Mouse (Mus musculus): ENCODE data around the gene 9530053A07Rik. TPM values are rescaled to one million over a fixed set of nuclear protein-coding genes. Genes with fewer than 3 reads are reported as not detected.

Gene 9530053A07Rik
- polyA plus RNA-seq, 1 experiment: 1.0 TPM

DNA sequence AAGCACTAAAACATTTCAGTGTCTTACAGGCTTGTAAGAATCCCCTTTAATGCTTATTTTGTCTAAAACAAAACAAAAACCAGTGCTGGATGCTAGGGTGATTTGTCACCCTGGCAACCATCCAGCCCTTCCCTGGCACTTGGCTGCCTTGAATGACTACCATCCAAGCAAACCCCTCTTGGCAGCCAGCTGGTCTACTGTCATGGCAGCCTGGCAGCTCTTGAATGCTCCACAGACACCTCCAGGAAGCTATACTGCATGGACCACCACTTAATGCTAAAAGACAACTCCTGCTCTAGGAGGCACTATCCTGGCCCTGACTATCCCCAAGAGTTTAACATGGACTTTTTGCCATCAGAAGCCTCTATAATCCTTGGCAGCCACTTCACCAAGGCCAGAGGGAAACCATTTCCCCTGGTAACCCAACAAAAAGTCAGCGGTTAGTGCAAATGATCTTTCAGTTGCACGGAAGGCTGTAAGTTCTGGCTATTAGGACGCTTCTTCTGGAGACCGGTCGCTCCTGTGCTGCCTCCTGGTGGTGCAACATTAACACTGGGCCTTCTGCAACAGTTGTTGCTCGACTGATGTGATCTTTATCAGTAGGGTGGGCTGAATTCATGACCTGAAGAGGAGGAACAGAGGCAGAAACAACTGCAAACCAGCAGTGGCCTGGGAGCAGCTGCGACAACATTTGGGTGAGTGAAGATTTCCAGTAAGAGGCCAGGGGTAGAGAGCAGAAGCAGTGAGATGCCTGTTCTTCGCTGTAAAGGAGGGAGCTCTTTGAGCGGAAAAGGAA, 39.3 kb downstream of the 9530053A07Rik start:
- Histone ChIP-seq H3K4me1 (replicated peaks; ENCODE audit: control insufficient read depth, insufficient read depth, low read length) (peaks cover 8% of the 10 kb centered on the region), H3K27me3 (ENCODE audit: control insufficient read depth, insufficient read depth, low read length) (no peaks in the 10 kb centered on the region), H3K36me3 (ENCODE audit: control insufficient read depth, insufficient read depth, low read length) (no peaks in the 10 kb centered on the region), H3K27ac (ENCODE audit: control insufficient read depth, insufficient read depth, low read length) (peak overlapping the region; percentile 82), H3K4me3 (ENCODE audit: control insufficient read depth, insufficient read depth, low read length) (peak overlapping the region; percentile 39)
- 3% methylated on average over 9 of the region's 9 CpGs for WGBS
- TF ChIP-seq CTCF (IDR thresholded peaks at IDR 0.05; ENCODE audit: borderline replicate concordance, control insufficient read depth, extremely low read depth, insufficient read depth, low read length, poor library complexity) (peak; percentile 74; the same call in 1 of the 2 replicates), POLR2A (IDR thresholded peaks at IDR 0.05; ENCODE audit: control insufficient read depth, extremely low read depth, insufficient read depth, low read length, poor library complexity) (no peak)
- DNase-seq: peak; percentile 66

DNA sequence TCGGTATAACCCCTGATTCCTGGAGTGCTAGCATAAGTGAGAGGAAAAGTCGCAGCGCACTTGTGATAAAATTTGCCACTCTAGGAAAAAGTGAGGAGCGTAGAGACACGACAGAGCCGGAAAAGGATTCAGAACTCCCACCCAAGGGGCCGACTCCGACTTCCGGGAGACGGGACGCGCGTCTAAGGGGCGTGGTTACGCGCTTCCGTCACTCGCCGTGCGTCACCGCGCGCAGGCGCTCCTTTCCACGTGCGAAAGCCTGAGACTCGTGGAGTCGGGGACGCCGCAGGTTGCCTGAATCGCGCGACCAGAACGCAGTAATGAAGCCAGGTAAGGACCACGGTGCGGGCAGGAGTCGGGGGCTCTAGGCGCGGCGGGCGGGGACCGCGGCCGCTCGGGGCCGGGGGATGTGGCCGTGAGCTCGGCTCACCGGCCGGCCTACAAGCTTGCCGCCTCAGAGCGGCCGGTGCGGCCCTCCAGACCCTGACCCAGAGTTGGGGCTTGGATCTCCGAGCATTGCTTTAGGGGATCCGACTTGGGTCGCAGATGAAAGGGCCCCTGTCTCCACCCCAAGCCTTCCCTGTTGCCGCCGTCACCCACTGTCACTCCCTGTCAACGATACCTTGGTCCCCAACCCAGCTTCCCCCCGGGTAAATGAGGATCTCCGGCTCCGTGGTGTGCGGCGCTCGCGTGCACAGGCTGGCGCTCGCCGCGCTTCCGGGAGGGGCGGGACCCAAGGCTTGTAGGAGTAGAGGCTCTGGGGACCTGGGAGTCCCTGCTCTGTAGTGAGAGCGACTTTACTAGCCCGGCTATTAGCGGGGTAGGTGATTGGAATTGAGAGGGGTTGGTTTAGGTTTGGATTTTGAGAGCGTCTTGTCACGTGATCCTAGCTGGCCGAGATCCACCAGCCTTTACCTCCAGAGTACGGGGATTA, 40.5 kb downstream of the 9530053A07Rik start, which contains the start of gene Fbl:
Fbl (plus strand) TSS at position 222 of the 934 bp plus-strand sequence.
- peak; percentile 91 for DNase-seq
- 0 out of 2 replicates have a peak, but pooled peaks have one; percentile 33 for TF ChIP-seq CTCF (IDR thresholded peaks at IDR 0.05; ENCODE audit: borderline replicate concordance, control insufficient read depth, extremely low read depth, insufficient read depth, low read length, poor library complexity)
- peak; percentile 52; the same call in 1 of the 2 replicates for TF ChIP-seq POLR2A (IDR thresholded peaks at IDR 0.05; ENCODE audit: control insufficient read depth, extremely low read depth, insufficient read depth, low read length, poor library complexity)

DNA sequence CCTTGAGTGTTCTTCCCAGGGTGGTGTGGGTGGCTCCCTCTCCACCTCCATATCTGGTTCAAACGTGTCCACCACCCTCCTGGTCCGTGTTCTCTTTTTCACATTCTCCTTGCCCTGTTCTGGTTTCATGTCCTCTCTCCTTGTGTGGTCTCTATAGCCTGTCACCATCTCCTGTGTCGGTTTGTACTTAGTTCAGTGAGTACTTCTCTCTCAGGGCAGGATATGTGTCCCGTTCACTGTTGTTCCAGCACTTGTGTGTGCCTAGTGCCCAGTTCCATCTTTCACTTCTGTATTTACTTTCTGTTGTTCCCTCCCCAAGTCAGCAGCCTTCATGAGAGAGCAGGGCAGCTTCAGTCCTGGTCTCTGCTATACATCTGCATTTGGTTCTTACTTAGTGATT, 46.1 kb downstream of the 9530053A07Rik start:
- 88% methylated on average over 4 of the region's 4 CpGs for WGBS
- Histone ChIP-seq H3K4me1 (replicated peaks; ENCODE audit: control insufficient read depth, insufficient read depth, low read length) (peaks cover 9% of the 10 kb centered on the region), H3K27me3 (ENCODE audit: control insufficient read depth, insufficient read depth, low read length) (no peaks in the 10 kb centered on the region), H3K4me3 (ENCODE audit: control insufficient read depth, insufficient read depth, low read length) (no peak overlapping the region), H3K27ac (ENCODE audit: control insufficient read depth, insufficient read depth, low read length) (no peak overlapping the region), H3K36me3 (ENCODE audit: control insufficient read depth, insufficient read depth, low read length) (peaks cover 16% of the 10 kb centered on the region; the same call in 1 of the 2 replicates)
- DNase-seq: no peak
- TF ChIP-seq CTCF (IDR thresholded peaks at IDR 0.05; ENCODE audit: borderline replicate concordance, control insufficient read depth, extremely low read depth, insufficient read depth, low read length, poor library complexity) (no peak), POLR2A (IDR thresholded peaks at IDR 0.05; ENCODE audit: control insufficient read depth, extremely low read depth, insufficient read depth, low read length, poor library complexity) (no peak)

More for the DNA sequence above, 40.5 kb downstream of the 9530053A07Rik start, which contains the start of gene Fbl:
- H3K27ac ChIP-seq (ENCODE audit: control insufficient read depth, insufficient read depth, low read length): peak within 1 kb of the TSS; percentile 82
- peaks cover 8% of the 10 kb centered on the region for H3K4me1 ChIP-seq (replicated peaks; ENCODE audit: control insufficient read depth, insufficient read depth, low read length)
- H3K4me3 ChIP-seq (ENCODE audit: control insufficient read depth, insufficient read depth, low read length): peak within 1 kb of the TSS; percentile 53
- H3K27me3 ChIP-seq (ENCODE audit: control insufficient read depth, insufficient read depth, low read length): no peaks in the 10 kb centered on the region
- H3K36me3 ChIP-seq (ENCODE audit: control insufficient read depth, insufficient read depth, low read length): no peaks in the 10 kb centered on the region
- WGBS: under 1% methylated on average over 80 of the region's 80 CpGs

DNA sequence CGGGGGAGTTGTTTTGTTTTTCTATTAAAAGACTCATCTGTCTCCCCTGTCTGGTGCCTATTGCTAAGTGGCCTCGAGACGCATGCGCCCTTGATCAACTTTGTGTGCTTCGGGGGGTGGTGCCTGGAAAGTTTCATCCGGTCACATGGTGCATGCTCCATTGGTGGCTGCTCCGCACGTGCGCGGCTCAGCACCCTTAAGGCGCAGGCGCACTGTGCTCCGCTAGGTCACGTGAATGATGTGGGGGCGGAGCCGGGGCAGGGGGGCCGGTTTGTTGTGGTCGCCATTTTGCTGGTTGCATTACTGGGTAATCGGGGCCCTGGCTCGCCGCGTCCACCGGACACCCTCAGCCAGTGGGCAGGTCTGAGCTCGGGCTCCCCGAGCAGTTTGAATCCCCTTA, 50.0 kb downstream of the 9530053A07Rik start, which contains the start of gene Dyrk1b:
Dyrk1b (plus strand) TSS at position 242 of the 400 bp plus-strand sequence.
- WGBS: 1% methylated on average over 25 of the region's 25 CpGs
- peaks cover 10% of the 10 kb centered on the region for H3K4me1 ChIP-seq (replicated peaks; ENCODE audit: control insufficient read depth, insufficient read depth, low read length)
- peak; percentile 99 for DNase-seq
- peaks cover 41% of the 10 kb centered on the region for H3K36me3 ChIP-seq (ENCODE audit: control insufficient read depth, insufficient read depth, low read length)
- TF ChIP-seq POLR2A (IDR thresholded peaks at IDR 0.05; ENCODE audit: control insufficient read depth, extremely low read depth, insufficient read depth, low read length, poor library complexity): 0 out of 2 replicates have a peak, but pooled peaks have one; percentile 38
- TF ChIP-seq CTCF (IDR thresholded peaks at IDR 0.05; ENCODE audit: borderline replicate concordance, control insufficient read depth, extremely low read depth, insufficient read depth, low read length, poor library complexity): no peak
- H3K4me3 ChIP-seq (ENCODE audit: control insufficient read depth, insufficient read depth, low read length): peak within 1 kb of the TSS; percentile 90
- no peaks in the 10 kb centered on the region for H3K27me3 ChIP-seq (ENCODE audit: control insufficient read depth, insufficient read depth, low read length)
- H3K27ac ChIP-seq (ENCODE audit: control insufficient read depth, insufficient read depth, low read length): peak within 1 kb of the TSS; percentile 27

DNA sequence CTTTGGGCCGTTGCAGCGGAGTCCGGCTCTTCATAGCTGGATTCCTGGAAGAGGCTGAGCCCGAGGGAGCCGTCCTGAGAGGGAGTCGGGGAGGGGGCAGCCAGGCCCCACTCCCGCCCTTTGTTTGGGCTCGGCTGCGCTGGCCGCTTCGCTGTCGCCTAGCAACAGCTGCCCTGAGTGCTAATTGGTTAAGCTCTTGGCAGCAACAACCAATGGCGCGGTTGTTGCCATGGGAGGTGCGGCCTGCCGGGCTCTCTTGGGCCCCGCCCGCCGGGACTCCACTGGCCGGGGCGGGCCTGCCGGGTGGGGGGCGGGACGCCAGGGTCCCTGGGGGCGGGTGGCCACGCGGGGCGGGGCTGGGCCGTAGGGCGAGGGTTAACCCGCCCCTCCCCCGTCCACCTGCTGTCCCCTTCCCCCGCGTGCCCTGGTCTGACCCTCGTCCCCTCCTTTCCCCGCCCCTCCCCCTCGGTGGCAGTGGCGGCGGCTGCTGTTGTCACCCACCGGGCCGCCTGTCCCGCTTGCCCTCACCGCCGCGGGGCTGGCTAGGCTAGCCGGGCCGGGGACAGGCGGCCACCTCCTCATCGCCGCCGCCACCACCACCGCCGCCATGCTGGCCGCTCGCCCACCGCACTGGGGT, 50.6 kb downstream of the 9530053A07Rik start:
- Histone ChIP-seq H3K4me1 (replicated peaks; ENCODE audit: control insufficient read depth, insufficient read depth, low read length) (peaks cover 10% of the 10 kb centered on the region), H3K36me3 (ENCODE audit: control insufficient read depth, insufficient read depth, low read length) (peaks cover 47% of the 10 kb centered on the region)
- DNase-seq: peak; percentile 92

More for the DNA sequence above, 50.6 kb downstream of the 9530053A07Rik start:
- 0 out of 2 replicates have a peak, but pooled peaks have one; percentile 13 for TF ChIP-seq POLR2A (IDR thresholded peaks at IDR 0.05; ENCODE audit: control insufficient read depth, extremely low read depth, insufficient read depth, low read length, poor library complexity)
- no peak for TF ChIP-seq CTCF (IDR thresholded peaks at IDR 0.05; ENCODE audit: borderline replicate concordance, control insufficient read depth, extremely low read depth, insufficient read depth, low read length, poor library complexity)
- Histone ChIP-seq H3K27ac (ENCODE audit: control insufficient read depth, insufficient read depth, low read length) (peak overlapping the region; percentile 27), H3K27me3 (ENCODE audit: control insufficient read depth, insufficient read depth, low read length) (no peaks in the 10 kb centered on the region), H3K4me3 (ENCODE audit: control insufficient read depth, insufficient read depth, low read length) (peak overlapping the region; percentile 90)
- WGBS: under 1% methylated on average over 51 of the region's 56 CpGs
